Mouse (Mus musculus): ENCODE measurements around the gene Gm5795.
"Not testable (repeated sequence)": the region's sequence is repeated elsewhere in the genome, so short reads cannot be mapped to it uniquely, and the experiment has no call there.

Gm5795 gene

GRCm38 (mm10) chr14:3187955-3188354 lies at the start of gene Gm5795:
TSS of gene Gm5795 (plus strand) at chr14:3188255.
- not testable (repeated sequence) for DNase-seq (ENCODE audit: low spot score)

- peak; percentile 3 for DNase-seq (ENCODE audit: low spot score)
Observed at GRCm38 (mm10) chr14:3208272-3209152, 20.5 kb downstream of the Gm5795 start, which contains the start of gene D830030K20Rik. TSS of gene D830030K20Rik (plus strand) at chr14:3208488.

- peak; percentile 23 for DNase-seq (ENCODE audit: low spot score)
Observed at GRCm38 (mm10) chr14:3209367-3209766, 21.3 kb downstream of the Gm5795 start.
